Mouse (Mus musculus) hindbrain, postnatal 0 days (tissue): ENCODE results near the gene Ppp2r3a. TPM values are rescaled to one million over a fixed set of nuclear protein-coding genes. Genes with fewer than 3 reads are reported as not detected.

Experiments used
- ATAC-seq: fragments of 200-750 bp; cut with Nextera tagmentation; 2 replicates; pipeline ENCODE4 v1.8.0; 2017; ENCODE audit warnings: mild to moderate bottlenecking, moderate TSS enrichment, moderate library complexity
- DNase-seq: peaks from one replicate; pipeline ENCODE4 v3.0.0-alpha.2; 2015; ENCODE audit warnings: low spot score
- H3K27ac ChIP-seq: fragments of 300-500 bp; sonication (generic); 2 replicates; pipeline ENCODE4 v1.5.1; 2014; ENCODE audit warnings: mild to moderate bottlenecking
- H3K27me3 ChIP-seq: fragments of 300-500 bp; sonication (generic); 2 replicates; pipeline ENCODE4 v1.6.1; 2014; ENCODE audit warnings: low read length, mixed read lengths; ENCODE audit not compliant: insufficient read depth
- H3K36me3 ChIP-seq: fragments of 300-500 bp; sonication (generic); 2 replicates; pipeline ENCODE4 v1.6.1; 2014; ENCODE audit warnings: low read length, mixed read lengths; ENCODE audit not compliant: insufficient read depth
- H3K4me1 ChIP-seq: fragments of 300-500 bp; sonication (generic); 2 replicates; pipeline ENCODE4 v1.6.1; 2014; ENCODE audit warnings: antibody characterized with exemption, low read length, mixed read lengths; ENCODE audit not compliant: insufficient read depth
- H3K4me2 ChIP-seq: fragments of 300-500 bp; sonication (generic); 2 replicates; pipeline ENCODE4 v1.6.1; 2014; ENCODE audit warnings: low read depth, mild to moderate bottlenecking, low read length, moderate library complexity, mixed read lengths
- H3K4me3 ChIP-seq: fragments of 300-500 bp; sonication (generic); 2 replicates; pipeline ENCODE4 v1.5.1; 2014; ENCODE audit warnings: low read length
- H3K9ac ChIP-seq: fragments of 300-500 bp; sonication (generic); replicated peaks from 2 replicates; pipeline ENCODE4 v1.6.1; 2014; ENCODE audit warnings: mild to moderate bottlenecking, low read length, moderate library complexity, mixed read lengths
- H3K9me3 ChIP-seq: fragments of 300-500 bp; sonication (generic); 2 replicates; pipeline ENCODE4 v1.6.1; 2016; ENCODE audit warnings: low read length, mixed read lengths
- CTCF ChIP-seq: IDR thresholded peaks from 2 replicates; pipeline ENCODE4 v1.5.1; 2016; ENCODE audit warnings: antibody characterized with exemption, control low read depth, low read depth
- WGBS: fragments of 180-500 bp; shearing (Covaris S2); extraction: QIAGEN DNeasy Blood & Tissue Kit; methylation state at CpG from one replicate; pipeline ENCODE4 v1.1.7; 2014; 5-methylcytosine and 5-hydroxymethylcytosine counted together
- polyA plus RNA-seq: library from polyadenylated mRNA; unstranded; fragments of >200 nt; fragmentation: Nextera tagmentation; extraction: Ambion mirVana; gene quantifications from 2 replicates; pipeline ENCODE4 v1.2.1, GENCODE M21; 2015
- total RNA-seq: library from RNA; depleted of rRNA; stranded (reverse); fragments of >200 nt; gene quantifications from 2 replicates; pipeline ENCODE4 v1.2.3, GENCODE M21; 2014

Gene Ppp2r3a
- total and polyA plus RNA-seq, 2 experiments from 2014 or later, result 17.1 to 28.0 TPM

GRCm38 (mm10) chr9:101243711-101244110, 7.9 kb downstream of the Ppp2r3a start:
- Histone ChIP-seq H3K4me3 (no peak overlapping the region), H3K36me3 (no peaks in the 10 kb centered on the region), H3K27me3 (no peaks in the 10 kb centered on the region), H3K9ac (no peak overlapping the region), H3K4me2 (no peak overlapping the region), H3K27ac (no peak overlapping the region), H3K9me3 (no peaks in the 10 kb centered on the region), H3K4me1 (peaks cover 6% of the 10 kb centered on the region; the same call in 1 of the 2 replicates)
- WGBS, result 65% methylated on average over 2 of the region's 2 CpGs
- ATAC-seq (no peak), DNase-seq (no peak)
- no peak for TF ChIP-seq CTCF

GRCm38 (mm10) chr9:101240161-101240560, 11.4 kb downstream of the Ppp2r3a start:
- Histone ChIP-seq H3K4me2 (no peak overlapping the region), H3K4me1 (no peaks in the 10 kb centered on the region), H3K27ac (no peak overlapping the region), H3K36me3 (no peaks in the 10 kb centered on the region), H3K27me3 (no peaks in the 10 kb centered on the region), H3K4me3 (no peak overlapping the region), H3K9me3 (no peaks in the 10 kb centered on the region), H3K9ac (no peak overlapping the region)
- no peak for ATAC-seq
- WGBS, result 69% methylated on average over 3 of the region's 3 CpGs
- no peak for DNase-seq
- TF ChIP-seq CTCF, result no peak

- Histone ChIP-seq H3K27ac (no peak overlapping the region), H3K27me3 (no peaks in the 10 kb centered on the region), H3K4me2 (no peak overlapping the region), H3K4me3 (no peak overlapping the region), H3K4me1 (no peaks in the 10 kb centered on the region), H3K9me3 (no peaks in the 10 kb centered on the region), H3K36me3 (no peaks in the 10 kb centered on the region), H3K9ac (no peak overlapping the region)
- no peak for DNase-seq
- WGBS, result 87% methylated on average over 2 of the region's 2 CpGs
- ATAC-seq, result no peak
- TF ChIP-seq CTCF, result no peak
Measured at GRCm38 (mm10) chr9:101235786-101236185, 15.8 kb downstream of the Ppp2r3a start.

GRCm38 (mm10) chr9:101232034-101232433, 19.6 kb downstream of the Ppp2r3a start:
- TF ChIP-seq CTCF, result no peak
- H3K9me3 ChIP-seq, result no peaks in the 10 kb centered on the region
- H3K36me3 ChIP-seq, result no peaks in the 10 kb centered on the region
- DNase-seq (no peak), ATAC-seq (no peak)
- no peak overlapping the region for H3K9ac ChIP-seq
- H3K4me2 ChIP-seq, result no peak overlapping the region
- H3K4me3 ChIP-seq, result no peak overlapping the region
- H3K27ac ChIP-seq, result no peak overlapping the region
- no peaks in the 10 kb centered on the region for H3K4me1 ChIP-seq
- no peaks in the 10 kb centered on the region for H3K27me3 ChIP-seq
- WGBS, result 75% methylated on average over 6 of the region's 6 CpGs

GRCm38 (mm10) chr9:101230028-101230427, 21.6 kb downstream of the Ppp2r3a start:
- no peaks in the 10 kb centered on the region for H3K36me3 ChIP-seq
- no peak overlapping the region for H3K27ac ChIP-seq
- WGBS, result 88% methylated on average over 3 of the region's 3 CpGs
- DNase-seq, result no peak
- no peak for TF ChIP-seq CTCF
- H3K4me3 ChIP-seq, result no peak overlapping the region
- no peaks in the 10 kb centered on the region for H3K9me3 ChIP-seq
- H3K4me2 ChIP-seq, result no peak overlapping the region
- no peaks in the 10 kb centered on the region for H3K4me1 ChIP-seq
- ATAC-seq, result no peak
- no peaks in the 10 kb centered on the region for H3K27me3 ChIP-seq
- H3K9ac ChIP-seq, result no peak overlapping the region

GRCm38 (mm10) chr9:101228892-101229291, 22.7 kb downstream of the Ppp2r3a start:
- no peaks in the 10 kb centered on the region for H3K9me3 ChIP-seq
- no peak overlapping the region for H3K27ac ChIP-seq
- no peaks in the 10 kb centered on the region for H3K27me3 ChIP-seq
- no peak overlapping the region for H3K9ac ChIP-seq
- no peak overlapping the region for H3K4me2 ChIP-seq
- no peak for ATAC-seq
- no peaks in the 10 kb centered on the region for H3K4me1 ChIP-seq
- no peaks in the 10 kb centered on the region for H3K36me3 ChIP-seq
- no peak for DNase-seq
- TF ChIP-seq CTCF, result no peak
- H3K4me3 ChIP-seq, result no peak overlapping the region

- ATAC-seq, result no peak
- no peak overlapping the region for H3K27ac ChIP-seq
- no peak overlapping the region for H3K4me2 ChIP-seq
- H3K4me3 ChIP-seq, result no peak overlapping the region
- H3K4me1 ChIP-seq, result no peaks in the 10 kb centered on the region
- H3K9ac ChIP-seq, result no peak overlapping the region
- H3K27me3 ChIP-seq, result no peaks in the 10 kb centered on the region
- no peak for TF ChIP-seq CTCF
- WGBS, result 38% methylated on average over 1 of the region's 1 CpGs
- no peaks in the 10 kb centered on the region for H3K9me3 ChIP-seq
- H3K36me3 ChIP-seq, result no peaks in the 10 kb centered on the region
- DNase-seq, result no peak
Measured at GRCm38 (mm10) chr9:101207984-101208383, 43.6 kb downstream of the Ppp2r3a start.

- Histone ChIP-seq H3K9me3 (no peaks in the 10 kb centered on the region), H3K4me3 (no peak overlapping the region), H3K27me3 (no peaks in the 10 kb centered on the region), H3K9ac (no peak overlapping the region), H3K36me3 (no peaks in the 10 kb centered on the region), H3K4me2 (no peak overlapping the region), H3K4me1 (no peaks in the 10 kb centered on the region), H3K27ac (no peak overlapping the region)
- 56% methylated on average over 4 of the region's 4 CpGs for WGBS
- no peak for ATAC-seq
- no peak for TF ChIP-seq CTCF
- DNase-seq, result no peak
Measured at GRCm38 (mm10) chr9:101206516-101206915, 45.1 kb downstream of the Ppp2r3a start.
